Mouse (Mus musculus): ENCODE results near the gene Klhl26. TPM values are rescaled to one million over a fixed set of nuclear protein-coding genes. Genes with fewer than 3 reads are reported as not detected.

The Klhl26 gene
- polyA plus RNA-seq, 1 experiment from 2014 or later = 19.0 TPM

- H3K4me1 ChIP-seq (ENCODE audit: insufficient read depth, low read depth, low read length) = peaks cover 23% of the 10 kb centered on the region
- peak overlapping the region; percentile 29 for H3K4me3 ChIP-seq (ENCODE audit: low read depth, low read length)
- WGBS = under 1% methylated on average over 24 of the region's 41 CpGs
- H3K9me3 ChIP-seq (ENCODE audit: low read length) = no peaks in the 10 kb centered on the region
- peak overlapping the region; percentile 60 for H3K4me2 ChIP-seq (replicated peaks; ENCODE audit: low read depth, low read length)
- 0 out of 2 replicates have a peak overlapping the region, but pooled peaks have one; percentile 12 for H3K9ac ChIP-seq (replicated peaks; ENCODE audit: low read depth)
- peak overlapping the region; percentile 88 for H3K27ac ChIP-seq (ENCODE audit: low read length)
- no peak for TF ChIP-seq CTCF (IDR thresholded peaks at IDR 0.05)
- TF ChIP-seq EP300 (IDR thresholded peaks at IDR 0.05) = no peak
- H3K36me3 ChIP-seq (ENCODE audit: insufficient read depth, low read length) = no peaks in the 10 kb centered on the region
- no peak for DNase-seq (ENCODE audit: low spot score)
- ATAC-seq = peak; percentile 18; the same call in 1 of the 2 replicates
- H3K27me3 ChIP-seq (replicated peaks; ENCODE audit: insufficient read depth, low read length) = peaks cover 53% of the 10 kb centered on the region
Observed at GRCm38 (mm10) chr8:70489576-70489975, 12.8 kb upstream of the Klhl26 start.

GRCm38 (mm10) chr8:70488931-70489470 lies 12.2 kb upstream of the Klhl26 start:
- DNase-seq (ENCODE audit: low spot score) (no peak), ATAC-seq (no peak)
- H3K9ac ChIP-seq (replicated peaks; ENCODE audit: low read depth) = no peak overlapping the region
- peak overlapping the region; percentile 60 for H3K4me2 ChIP-seq (replicated peaks; ENCODE audit: low read depth, low read length)
- H3K4me3 ChIP-seq (ENCODE audit: low read depth, low read length) = peak overlapping the region; percentile 29
- 2% methylated on average over 14 of the region's 14 CpGs for WGBS
- H3K27me3 ChIP-seq (replicated peaks; ENCODE audit: insufficient read depth, low read length) = peaks cover 49% of the 10 kb centered on the region
- H3K9me3 ChIP-seq (ENCODE audit: low read length) = no peaks in the 10 kb centered on the region
- peak overlapping the region; percentile 88 for H3K27ac ChIP-seq (ENCODE audit: low read length)
- no peaks in the 10 kb centered on the region for H3K36me3 ChIP-seq (ENCODE audit: insufficient read depth, low read length)
- no peak for TF ChIP-seq EP300 (IDR thresholded peaks at IDR 0.05)
- TF ChIP-seq CTCF (IDR thresholded peaks at IDR 0.05) = no peak
- peaks cover 23% of the 10 kb centered on the region for H3K4me1 ChIP-seq (ENCODE audit: insufficient read depth, low read depth, low read length)

GRCm38 (mm10) chr8:70487993-70488796 lies 11.4 kb upstream of the Klhl26 start:
- Histone ChIP-seq H3K4me3 (ENCODE audit: low read depth, low read length) (peak overlapping the region; percentile 15; the same call in 1 of the 2 replicates), H3K27ac (ENCODE audit: low read length) (peak overlapping the region; percentile 88), H3K27me3 (replicated peaks; ENCODE audit: insufficient read depth, low read length) (peaks cover 41% of the 10 kb centered on the region), H3K4me1 (ENCODE audit: insufficient read depth, low read depth, low read length) (peaks cover 16% of the 10 kb centered on the region), H3K9me3 (ENCODE audit: low read length) (no peaks in the 10 kb centered on the region), H3K36me3 (ENCODE audit: insufficient read depth, low read length) (no peaks in the 10 kb centered on the region), H3K9ac (replicated peaks; ENCODE audit: low read depth) (no peak overlapping the region), H3K4me2 (replicated peaks; ENCODE audit: low read depth, low read length) (peak overlapping the region; percentile 44)
- ATAC-seq (peak; percentile 46), DNase-seq (ENCODE audit: low spot score) (peak; percentile 51)
- 4% methylated on average over 50 of the region's 55 CpGs for WGBS
- TF ChIP-seq EP300 (IDR thresholded peaks at IDR 0.05) (no peak), CTCF (IDR thresholded peaks at IDR 0.05) (no peak)

GRCm38 (mm10) chr8:70486941-70487520 lies 10.3 kb upstream of the Klhl26 start, which contains the start of gene Tmem59l:
TSS of gene Tmem59l (minus strand) at chr8:70487358.
- Histone ChIP-seq H3K4me3 (ENCODE audit: low read depth, low read length) (peak within 1 kb of the TSS; percentile 15; the same call in 1 of the 2 replicates), H3K4me1 (ENCODE audit: insufficient read depth, low read depth, low read length) (peaks cover 16% of the 10 kb centered on the region), H3K27ac (ENCODE audit: low read length) (peak within 1 kb of the TSS; percentile 88), H3K36me3 (ENCODE audit: insufficient read depth, low read length) (no peaks in the 10 kb centered on the region), H3K9ac (replicated peaks; ENCODE audit: low read depth) (no peak within 1 kb of the TSS), H3K4me2 (replicated peaks; ENCODE audit: low read depth, low read length) (peak within 1 kb of the TSS; percentile 44), H3K27me3 (replicated peaks; ENCODE audit: insufficient read depth, low read length) (peaks cover 35% of the 10 kb centered on the region), H3K9me3 (ENCODE audit: low read length) (no peaks in the 10 kb centered on the region)
- ATAC-seq (no peak), DNase-seq (ENCODE audit: low spot score) (no peak)
- TF ChIP-seq CTCF (IDR thresholded peaks at IDR 0.05) = no peak
- TF ChIP-seq EP300 (IDR thresholded peaks at IDR 0.05) = no peak
- 8% methylated on average over 30 of the region's 33 CpGs for WGBS

- 46% methylated on average over 7 of the region's 7 CpGs for WGBS
- no peak for DNase-seq (ENCODE audit: low spot score)
Observed at GRCm38 (mm10) chr8:70486191-70486681, 9.5 kb upstream of the Klhl26 start.

GRCm38 (mm10) chr8:70482943-70483342 lies 6.2 kb upstream of the Klhl26 start:
- Histone ChIP-seq H3K4me1 (ENCODE audit: insufficient read depth, low read depth, low read length) (no peaks in the 10 kb centered on the region), H3K9ac (replicated peaks; ENCODE audit: low read depth) (no peak overlapping the region), H3K4me3 (ENCODE audit: low read depth, low read length) (no peak overlapping the region), H3K36me3 (ENCODE audit: insufficient read depth, low read length) (no peaks in the 10 kb centered on the region), H3K27me3 (replicated peaks; ENCODE audit: insufficient read depth, low read length) (peaks cover 13% of the 10 kb centered on the region), H3K4me2 (replicated peaks; ENCODE audit: low read depth, low read length) (no peak overlapping the region), H3K27ac (ENCODE audit: low read length) (peak overlapping the region; percentile 47; the same call in 1 of the 2 replicates), H3K9me3 (ENCODE audit: low read length) (no peaks in the 10 kb centered on the region)
- ATAC-seq (peak; percentile 95), DNase-seq (ENCODE audit: low spot score) (peak; percentile 88)
- TF ChIP-seq CTCF (IDR thresholded peaks at IDR 0.05) (no peak), EP300 (IDR thresholded peaks at IDR 0.05) (peak; percentile 55)
- 48% methylated on average over 2 of the region's 2 CpGs for WGBS

More at GRCm38 (mm10) chr8:70486191-70486681, 9.5 kb upstream of the Klhl26 start:
- Histone ChIP-seq H3K4me1 (ENCODE audit: insufficient read depth, low read depth, low read length) (peaks cover 16% of the 10 kb centered on the region), H3K9me3 (ENCODE audit: low read length) (no peaks in the 10 kb centered on the region), H3K9ac (replicated peaks; ENCODE audit: low read depth) (no peak overlapping the region), H3K27me3 (replicated peaks; ENCODE audit: insufficient read depth, low read length) (peaks cover 28% of the 10 kb centered on the region), H3K36me3 (ENCODE audit: insufficient read depth, low read length) (no peaks in the 10 kb centered on the region), H3K4me3 (ENCODE audit: low read depth, low read length) (no peak overlapping the region), H3K27ac (ENCODE audit: low read length) (no peak overlapping the region), H3K4me2 (replicated peaks; ENCODE audit: low read depth, low read length) (no peak overlapping the region)
- no peak for ATAC-seq
- TF ChIP-seq CTCF (IDR thresholded peaks at IDR 0.05) (no peak), EP300 (IDR thresholded peaks at IDR 0.05) (no peak)
